Mouse (Mus musculus): ENCODE measurements around the gene Cdkl5. TPM values are rescaled to one million over a fixed set of nuclear protein-coding genes. Genes with fewer than 3 reads are reported as not detected.

The Cdkl5 gene
- polyA plus RNA-seq (2014; fragmentation: Nextera tagmentation; extraction: Ambion mirVana) = 4.4 and 4.8 TPM in 2 replicates

DNA sequence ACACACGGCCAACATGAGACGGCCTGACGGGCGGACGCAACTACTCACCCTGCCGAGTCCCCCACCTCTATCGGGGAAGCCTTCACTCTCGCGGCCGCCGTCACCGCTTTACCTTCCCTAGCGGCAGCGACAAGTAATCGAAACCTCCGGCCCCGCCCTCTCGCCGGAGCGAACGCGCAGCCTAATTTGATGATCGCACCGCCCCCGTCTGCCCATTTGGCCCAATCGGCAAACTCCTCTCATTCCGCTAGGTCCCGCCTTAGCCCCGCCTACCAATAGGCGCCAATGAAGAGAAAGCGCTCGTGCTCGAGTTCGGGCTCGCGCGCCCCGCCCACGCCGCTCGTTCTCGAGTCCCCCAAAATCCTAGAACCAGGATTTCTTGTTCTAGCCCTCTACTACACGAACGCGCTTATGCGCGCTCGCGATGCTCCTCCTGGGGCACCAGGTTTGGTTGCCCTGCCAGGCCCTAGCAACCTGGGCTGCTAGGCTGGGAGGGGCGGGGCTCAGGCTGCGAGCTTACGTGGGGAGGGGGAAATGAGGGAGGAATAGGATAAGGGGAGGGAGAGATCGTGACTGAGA, at the start of gene Cdkl5:
Gene Cdkl5, minus strand, starts transcription at position 162 of the 579 bp plus-strand sequence.
- DNase-seq (ENCODE audit: low spot score, missing footprints) (peak; percentile 99), ATAC-seq (ENCODE audit: low FRiP score) (peak; percentile 95)
- H3K4me3 ChIP-seq (ENCODE audit: low read depth, low read length) = peak within 1 kb of the TSS; percentile 57
- H3K9ac ChIP-seq (ENCODE audit: low read length) = peak within 1 kb of the TSS; percentile 67
- H3K4me2 ChIP-seq = peak within 1 kb of the TSS; percentile 47
- H3K9me3 ChIP-seq (ENCODE audit: control insufficient read depth, low read length) = no peaks in the 10 kb centered on the region
- H3K27ac ChIP-seq (ENCODE audit: low read depth, low read length) = peak within 1 kb of the TSS; percentile 76
- H3K36me3 ChIP-seq (ENCODE audit: control insufficient read depth, insufficient read depth, low read length) = no peaks in the 10 kb centered on the region
- peaks cover 5% of the 10 kb centered on the region for H3K27me3 ChIP-seq (ENCODE audit: control insufficient read depth, insufficient read depth, low read length)
- H3K4me1 ChIP-seq (ENCODE audit: control insufficient read depth, insufficient read depth, low read length) = no peaks in the 10 kb centered on the region; the same call in 1 of the 2 replicates
- whole genome bisulfite sequencing = 15% methylated on average over 53 of the region's 53 CpGs

DNA sequence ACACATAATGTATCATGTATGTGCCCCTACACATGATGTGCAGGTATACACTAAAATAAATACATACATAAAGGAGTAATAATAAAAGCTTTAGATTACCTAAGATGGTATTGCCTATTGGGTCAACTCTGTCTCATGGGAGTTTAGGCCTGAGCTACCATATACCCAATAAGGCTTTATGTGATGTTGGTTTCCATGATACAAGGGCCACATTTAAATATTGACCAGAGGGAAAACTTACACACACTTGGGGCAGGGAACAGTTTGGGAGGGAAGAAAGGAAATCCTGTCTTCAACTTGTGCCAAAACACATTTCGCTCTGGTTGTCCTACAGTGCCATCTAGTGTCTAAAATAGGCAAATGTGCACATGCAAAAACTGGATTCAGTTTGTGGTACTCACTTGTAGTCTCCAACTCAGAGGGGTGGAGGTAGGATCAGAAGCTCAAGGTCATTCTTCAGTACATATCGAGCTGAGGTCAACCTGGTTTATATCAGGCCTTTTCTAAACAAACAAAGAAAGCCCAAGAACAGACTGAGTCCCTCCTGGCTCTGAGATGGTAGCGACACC, 38.8 kb upstream of the Cdkl5 start:
- no peak overlapping the region for H3K4me3 ChIP-seq (ENCODE audit: low read depth, low read length)
- ATAC-seq (ENCODE audit: low FRiP score) (peak; percentile 48; the same call in 1 of the 2 replicates), DNase-seq (ENCODE audit: low spot score, missing footprints) (peak; percentile 90)
- H3K36me3 ChIP-seq (ENCODE audit: control insufficient read depth, insufficient read depth, low read length) = no peaks in the 10 kb centered on the region
- H3K27ac ChIP-seq (ENCODE audit: low read depth, low read length) = no peak overlapping the region
- 38% methylated on average over 3 of the region's 3 CpGs for WGBS
- no peak overlapping the region for H3K9ac ChIP-seq (ENCODE audit: low read length)
- H3K4me2 ChIP-seq = no peak overlapping the region
- no peaks in the 10 kb centered on the region for H3K9me3 ChIP-seq (ENCODE audit: control insufficient read depth, low read length)
- no peaks in the 10 kb centered on the region for H3K4me1 ChIP-seq (ENCODE audit: control insufficient read depth, insufficient read depth, low read length)
- H3K27me3 ChIP-seq (ENCODE audit: control insufficient read depth, insufficient read depth, low read length) = no peaks in the 10 kb centered on the region; the same call in 1 of the 2 replicates

DNA sequence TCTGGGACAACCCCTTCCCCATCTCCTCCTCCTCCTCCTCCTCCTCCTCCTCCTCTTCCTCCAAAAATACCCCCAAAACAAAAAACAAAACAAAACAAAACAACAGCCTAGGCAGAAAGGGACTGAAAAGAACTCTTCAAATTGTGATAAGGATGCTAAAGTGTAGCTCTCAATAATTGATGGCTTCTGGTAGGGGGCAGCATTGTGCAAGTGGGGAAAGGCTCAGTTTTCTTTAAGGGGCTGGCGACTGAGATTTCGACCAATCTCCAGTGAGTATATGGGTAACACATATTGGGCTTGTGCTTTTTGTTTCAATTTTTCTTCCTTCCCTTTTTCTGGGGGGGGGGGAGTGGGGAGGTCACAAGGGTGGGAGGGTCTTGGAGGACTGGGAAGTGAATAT, 37.9 kb upstream of the Cdkl5 start:
- H3K9me3 ChIP-seq (ENCODE audit: control insufficient read depth, low read length) = no peaks in the 10 kb centered on the region
- DNase-seq (ENCODE audit: low spot score, missing footprints) (no peak), ATAC-seq (ENCODE audit: low FRiP score) (no peak)
- H3K36me3 ChIP-seq (ENCODE audit: control insufficient read depth, insufficient read depth, low read length) = no peaks in the 10 kb centered on the region
- H3K4me2 ChIP-seq = no peak overlapping the region
- H3K4me1 ChIP-seq (ENCODE audit: control insufficient read depth, insufficient read depth, low read length) = no peaks in the 10 kb centered on the region
- H3K9ac ChIP-seq (ENCODE audit: low read length) = no peak overlapping the region
- no peak overlapping the region for H3K4me3 ChIP-seq (ENCODE audit: low read depth, low read length)
- WGBS = 50% methylated on average over 2 of the region's 2 CpGs
- no peak overlapping the region for H3K27ac ChIP-seq (ENCODE audit: low read depth, low read length)
- H3K27me3 ChIP-seq (ENCODE audit: control insufficient read depth, insufficient read depth, low read length) = no peaks in the 10 kb centered on the region; the same call in 1 of the 2 replicates

DNA sequence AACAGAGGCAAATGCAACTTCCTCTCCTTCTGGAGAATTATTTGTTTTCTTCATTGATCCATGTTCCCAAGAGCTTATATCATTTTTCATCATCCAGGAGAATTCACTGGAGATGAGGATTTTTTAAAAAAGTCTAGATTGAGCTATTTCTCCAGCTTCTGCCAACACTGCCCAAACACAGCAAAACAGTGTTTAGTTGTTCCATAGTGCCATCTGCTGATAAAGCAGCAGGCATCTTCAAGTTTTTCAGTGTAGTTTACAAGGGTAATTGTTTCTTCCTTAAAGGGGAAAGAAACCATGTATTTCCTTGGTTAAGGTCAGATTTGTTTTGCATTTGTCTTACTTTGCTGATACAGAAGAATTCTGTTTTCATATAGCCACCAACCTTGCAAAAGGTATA, 35.7 kb upstream of the Cdkl5 start:
- H3K27me3 ChIP-seq (ENCODE audit: control insufficient read depth, insufficient read depth, low read length) = no peaks in the 10 kb centered on the region; the same call in 1 of the 2 replicates
- no peak overlapping the region for H3K4me2 ChIP-seq
- no peaks in the 10 kb centered on the region for H3K9me3 ChIP-seq (ENCODE audit: control insufficient read depth, low read length)
- ATAC-seq (ENCODE audit: low FRiP score) (no peak), DNase-seq (ENCODE audit: low spot score, missing footprints) (no peak)
- no peaks in the 10 kb centered on the region for H3K36me3 ChIP-seq (ENCODE audit: control insufficient read depth, insufficient read depth, low read length)
- H3K27ac ChIP-seq (ENCODE audit: low read depth, low read length) = no peak overlapping the region
- no peak overlapping the region for H3K4me3 ChIP-seq (ENCODE audit: low read depth, low read length)
- no peaks in the 10 kb centered on the region for H3K4me1 ChIP-seq (ENCODE audit: control insufficient read depth, insufficient read depth, low read length)
- no peak overlapping the region for H3K9ac ChIP-seq (ENCODE audit: low read length)

DNA sequence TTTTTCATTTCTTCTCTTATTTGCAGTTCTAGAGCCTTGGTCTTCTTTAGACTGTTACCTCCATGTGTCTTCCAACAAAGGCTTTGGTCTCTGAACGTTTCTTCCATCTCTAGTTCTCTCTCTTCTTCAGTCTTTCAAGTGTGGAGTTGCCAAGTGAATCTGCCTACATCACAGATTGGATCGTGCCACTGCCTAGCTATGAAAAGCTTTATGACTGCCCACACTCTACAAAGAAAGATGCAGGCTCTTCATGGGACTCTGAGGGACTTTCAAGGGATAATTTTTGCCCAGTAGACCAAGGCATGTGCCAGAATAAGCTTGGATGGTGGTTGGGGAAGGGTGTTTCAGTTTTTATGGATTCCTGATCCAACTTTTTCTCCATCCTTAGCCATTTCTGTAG, 30.0 kb upstream of the Cdkl5 start:
- H3K36me3 ChIP-seq (ENCODE audit: control insufficient read depth, insufficient read depth, low read length) = no peaks in the 10 kb centered on the region
- H3K4me1 ChIP-seq (ENCODE audit: control insufficient read depth, insufficient read depth, low read length) = no peaks in the 10 kb centered on the region
- H3K9ac ChIP-seq (ENCODE audit: low read length) = no peak overlapping the region
- no peaks in the 10 kb centered on the region for H3K9me3 ChIP-seq (ENCODE audit: control insufficient read depth, low read length)
- no peaks in the 10 kb centered on the region; the same call in 1 of the 2 replicates for H3K27me3 ChIP-seq (ENCODE audit: control insufficient read depth, insufficient read depth, low read length)
- WGBS = 68% methylated on average over 2 of the region's 2 CpGs
- no peak for DNase-seq (ENCODE audit: low spot score, missing footprints)
- no peak for ATAC-seq (ENCODE audit: low FRiP score)
- no peak overlapping the region for H3K4me3 ChIP-seq (ENCODE audit: low read depth, low read length)
- H3K27ac ChIP-seq (ENCODE audit: low read depth, low read length) = no peak overlapping the region
- H3K4me2 ChIP-seq = no peak overlapping the region

DNA sequence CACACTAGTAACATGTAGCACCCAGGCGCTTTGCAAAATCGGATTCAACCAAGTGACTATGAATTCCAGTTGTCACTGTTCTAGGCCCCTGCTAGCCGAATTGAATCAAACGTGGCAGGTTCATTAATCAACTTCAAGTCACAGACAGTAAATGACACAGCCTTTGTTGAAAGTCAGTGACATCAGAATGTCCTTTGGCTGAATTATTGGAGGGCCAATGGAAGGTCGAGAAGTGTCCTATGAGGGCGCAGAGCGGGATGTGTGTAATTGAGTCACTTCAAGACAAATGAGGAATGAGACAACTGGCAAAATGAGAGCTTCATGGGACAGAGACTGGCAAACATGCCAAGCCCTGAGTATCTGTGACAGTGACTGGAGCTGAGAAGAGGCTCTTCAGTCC, 27.0 kb upstream of the Cdkl5 start:
- Histone ChIP-seq H3K9me3 (ENCODE audit: control insufficient read depth, low read length) (no peaks in the 10 kb centered on the region), H3K27ac (ENCODE audit: low read depth, low read length) (no peak overlapping the region), H3K4me2 (no peak overlapping the region), H3K4me1 (ENCODE audit: control insufficient read depth, insufficient read depth, low read length) (no peaks in the 10 kb centered on the region), H3K36me3 (ENCODE audit: control insufficient read depth, insufficient read depth, low read length) (no peaks in the 10 kb centered on the region), H3K27me3 (ENCODE audit: control insufficient read depth, insufficient read depth, low read length) (no peaks in the 10 kb centered on the region; the same call in 1 of the 2 replicates), H3K4me3 (ENCODE audit: low read depth, low read length) (no peak overlapping the region), H3K9ac (ENCODE audit: low read length) (no peak overlapping the region)
- 89% methylated on average over 7 of the region's 7 CpGs for WGBS
- ATAC-seq (ENCODE audit: low FRiP score) = no peak
- DNase-seq (ENCODE audit: low spot score, missing footprints) = no peak

DNA sequence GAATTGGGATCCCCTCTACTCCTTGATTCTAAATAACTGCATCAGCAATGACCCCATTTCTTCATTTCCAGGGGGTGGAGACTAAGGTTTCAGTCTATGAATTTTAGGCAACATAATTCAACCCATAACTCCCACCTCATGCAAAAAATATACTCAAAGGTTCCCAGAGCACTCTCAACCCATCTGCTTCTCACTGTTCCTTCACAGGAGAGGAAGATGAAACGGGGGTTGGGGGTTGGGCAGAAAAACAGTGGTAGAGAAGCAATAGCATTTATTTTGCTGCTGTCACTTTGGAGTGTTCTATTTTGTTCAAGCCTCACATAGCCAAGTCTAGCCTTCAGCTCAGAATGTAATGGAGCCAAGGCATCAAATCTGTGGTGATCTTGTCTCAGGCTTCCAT, 23.7 kb upstream of the Cdkl5 start:
- 64% methylated on average over 1 of the region's 1 CpGs for WGBS
- Histone ChIP-seq H3K9ac (ENCODE audit: low read length) (no peak overlapping the region), H3K27ac (ENCODE audit: low read depth, low read length) (no peak overlapping the region), H3K27me3 (ENCODE audit: control insufficient read depth, insufficient read depth, low read length) (no peaks in the 10 kb centered on the region), H3K36me3 (ENCODE audit: control insufficient read depth, insufficient read depth, low read length) (no peaks in the 10 kb centered on the region), H3K4me1 (ENCODE audit: control insufficient read depth, insufficient read depth, low read length) (no peaks in the 10 kb centered on the region), H3K4me3 (ENCODE audit: low read depth, low read length) (no peak overlapping the region), H3K9me3 (ENCODE audit: control insufficient read depth, low read length) (no peaks in the 10 kb centered on the region), H3K4me2 (no peak overlapping the region)
- ATAC-seq (ENCODE audit: low FRiP score) (no peak), DNase-seq (ENCODE audit: low spot score, missing footprints) (no peak)

DNA sequence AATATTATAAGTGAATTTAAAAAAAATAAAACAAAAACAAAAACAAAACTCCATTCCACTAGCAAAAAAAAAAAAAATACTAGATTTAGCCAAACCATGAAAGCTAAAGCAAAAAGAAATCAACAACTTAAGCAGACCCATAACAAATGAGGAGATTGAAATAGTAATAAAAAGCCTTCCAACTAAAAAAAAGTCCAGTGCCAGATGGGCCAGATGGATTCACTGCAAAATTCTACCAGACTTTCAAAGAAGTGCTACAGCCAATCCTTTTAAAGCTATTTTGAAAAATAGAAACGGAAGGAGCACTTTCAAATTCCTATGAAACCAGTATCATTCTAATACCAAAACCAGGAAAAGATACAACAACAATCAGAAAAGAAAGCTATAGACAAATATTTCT, 11.8 kb upstream of the Cdkl5 start:
- H3K36me3 ChIP-seq (ENCODE audit: control insufficient read depth, insufficient read depth, low read length) = no peaks in the 10 kb centered on the region
- DNase-seq (ENCODE audit: low spot score, missing footprints) (no peak), ATAC-seq (ENCODE audit: low FRiP score) (no peak)
- H3K9me3 ChIP-seq (ENCODE audit: control insufficient read depth, low read length) = no peaks in the 10 kb centered on the region
- peaks cover 7% of the 10 kb centered on the region; the same call in 1 of the 2 replicates for H3K27me3 ChIP-seq (ENCODE audit: control insufficient read depth, insufficient read depth, low read length)
- no peaks in the 10 kb centered on the region for H3K4me1 ChIP-seq (ENCODE audit: control insufficient read depth, insufficient read depth, low read length)
- WGBS = 80% methylated on average over 1 of the region's 1 CpGs
- H3K4me3 ChIP-seq (ENCODE audit: low read depth, low read length) = no peak overlapping the region
- H3K4me2 ChIP-seq = no peak overlapping the region
- no peak overlapping the region for H3K27ac ChIP-seq (ENCODE audit: low read depth, low read length)
- no peak overlapping the region for H3K9ac ChIP-seq (ENCODE audit: low read length)

DNA sequence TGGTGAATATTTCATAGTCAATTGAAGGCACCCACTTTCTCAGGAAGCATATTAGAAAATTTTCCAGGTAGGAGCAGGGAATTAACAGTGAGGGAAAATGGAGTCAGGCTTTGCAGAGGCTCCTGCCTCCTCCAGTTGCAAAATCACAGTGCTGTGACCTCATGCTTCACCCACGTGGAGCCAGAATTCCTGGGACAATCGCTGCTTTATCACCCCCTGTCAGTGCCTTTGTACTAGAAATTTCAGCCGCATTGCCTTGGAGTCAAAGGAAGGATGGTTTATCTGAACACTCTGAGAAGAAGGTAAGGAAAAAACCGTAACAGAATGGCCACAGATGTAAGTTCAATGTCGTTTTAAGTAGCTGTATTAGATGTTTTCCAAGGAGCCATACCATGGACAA, 1.5 kb upstream of the Cdkl5 start:
- no peak for ATAC-seq (ENCODE audit: low FRiP score)
- no peak overlapping the region for H3K9ac ChIP-seq (ENCODE audit: low read length)
- H3K4me2 ChIP-seq = peak overlapping the region; percentile 24; the same call in 1 of the 2 replicates
- H3K4me3 ChIP-seq (ENCODE audit: low read depth, low read length) = no peak overlapping the region
- peaks cover 5% of the 10 kb centered on the region for H3K27me3 ChIP-seq (ENCODE audit: control insufficient read depth, insufficient read depth, low read length)
- WGBS = 25% methylated on average over 5 of the region's 5 CpGs
- no peak overlapping the region for H3K27ac ChIP-seq (ENCODE audit: low read depth, low read length)
- H3K4me1 ChIP-seq (ENCODE audit: control insufficient read depth, insufficient read depth, low read length) = no peaks in the 10 kb centered on the region; the same call in 1 of the 2 replicates
- no peaks in the 10 kb centered on the region for H3K36me3 ChIP-seq (ENCODE audit: control insufficient read depth, insufficient read depth, low read length)
- H3K9me3 ChIP-seq (ENCODE audit: control insufficient read depth, low read length) = no peaks in the 10 kb centered on the region
- peak; percentile 83 for DNase-seq (ENCODE audit: low spot score, missing footprints)
